Mouse (Mus musculus) forebrain, embryonic 16.5 days (tissue): Measurements from ENCODE around the gene Mgat5. TPM values are rescaled to one million over a fixed set of nuclear protein-coding genes. Genes with fewer than 3 reads are reported as not detected.

Source experiments
- ATAC-seq: fragments of 200-750 bp; cut with Nextera tagmentation; 2 replicates; pipeline ENCODE4 v1.8.0; 2017; ENCODE audit warnings: mild to moderate bottlenecking, moderate library complexity
- H3K27ac ChIP-seq: fragments of 300-500 bp; sonication (generic); 2 replicates; pipeline ENCODE4 v1.5.1; 2014; ENCODE audit warnings: low read length, control low read depth
- H3K27me3 ChIP-seq: fragments of 300-500 bp; sonication (generic); replicated peaks from 2 replicates; pipeline ENCODE4 v1.6.1; 2014; ENCODE audit warnings: low read length; ENCODE audit not compliant: control insufficient read depth, insufficient read depth
- H3K36me3 ChIP-seq: fragments of 300-500 bp; sonication (generic); 2 replicates; pipeline ENCODE4 v1.6.1; 2014; ENCODE audit not compliant: control insufficient read depth, insufficient read depth
- H3K4me1 ChIP-seq: fragments of 300-500 bp; sonication (generic); replicated peaks from 2 replicates; pipeline ENCODE4 v1.6.1; 2014; ENCODE audit warnings: low read length; ENCODE audit not compliant: control insufficient read depth, insufficient read depth
- H3K4me2 ChIP-seq: fragments of 300-500 bp; sonication (generic); 2 replicates; pipeline ENCODE4 v1.6.1; 2014; ENCODE audit warnings: mild to moderate bottlenecking, low read length, control low read depth
- H3K4me3 ChIP-seq: fragments of 300-500 bp; sonication (generic); replicated peaks from 2 replicates; pipeline ENCODE4 v1.5.1; 2014; ENCODE audit warnings: mild to moderate bottlenecking, low read length, control low read depth
- H3K9ac ChIP-seq: fragments of 300-500 bp; sonication (generic); replicated peaks from 2 replicates; pipeline ENCODE4 v1.6.1; 2014; ENCODE audit warnings: low read depth, low read length, control low read depth
- H3K9me3 ChIP-seq: fragments of 300-500 bp; sonication (generic); 2 replicates; pipeline ENCODE4 v1.6.1; 2016; ENCODE audit warnings: low read length; ENCODE audit not compliant: control insufficient read depth
- WGBS: fragments of 180-500 bp; shearing (Covaris S2); extraction: QIAGEN DNeasy Blood & Tissue Kit; methylation state at CpG from one replicate; pipeline ENCODE4 v1.1.7; 2014; 5-methylcytosine and 5-hydroxymethylcytosine counted together
- polyA plus RNA-seq: library from polyadenylated mRNA; unstranded; fragments of >200 nt; fragmentation: Nextera tagmentation; extraction: Ambion mirVana; gene quantifications from 2 replicates; pipeline ENCODE4 v1.2.1, GENCODE M21; 2015

Gene Mgat5
- polyA plus RNA-seq, 1 experiment from 2014 or later, result 14.8 TPM

DNA sequence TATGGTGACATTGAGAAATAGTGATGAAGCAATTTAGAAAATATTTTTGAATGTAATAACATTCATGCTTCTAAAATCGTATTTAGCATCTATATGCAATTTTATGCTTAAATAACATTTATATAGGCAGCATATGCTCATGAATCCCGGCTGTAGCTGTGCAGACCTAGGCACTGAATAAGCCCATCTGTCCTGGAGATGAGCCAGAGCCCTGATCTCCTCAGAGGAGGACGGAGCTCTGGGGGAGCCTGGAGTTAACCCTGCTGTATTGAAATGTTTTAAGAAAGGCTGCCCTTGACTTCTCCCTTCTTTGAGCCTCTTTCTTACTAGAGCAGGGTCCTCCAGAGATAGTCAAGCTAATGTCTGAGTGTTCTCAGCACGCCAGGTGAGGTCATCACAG, 217.8 kb downstream of the Mgat5 start:
- no peaks in the 10 kb centered on the region for H3K27me3 ChIP-seq
- peak; percentile 51 for ATAC-seq
- no peak overlapping the region for H3K27ac ChIP-seq
- H3K4me1 ChIP-seq, result peaks cover 26% of the 10 kb centered on the region
- no peak overlapping the region for H3K9ac ChIP-seq
- no peaks in the 10 kb centered on the region for H3K9me3 ChIP-seq
- no peaks in the 10 kb centered on the region for H3K36me3 ChIP-seq
- no peak overlapping the region for H3K4me3 ChIP-seq
- H3K4me2 ChIP-seq, result no peak overlapping the region
- 51% methylated on average over 4 of the region's 4 CpGs for WGBS

DNA sequence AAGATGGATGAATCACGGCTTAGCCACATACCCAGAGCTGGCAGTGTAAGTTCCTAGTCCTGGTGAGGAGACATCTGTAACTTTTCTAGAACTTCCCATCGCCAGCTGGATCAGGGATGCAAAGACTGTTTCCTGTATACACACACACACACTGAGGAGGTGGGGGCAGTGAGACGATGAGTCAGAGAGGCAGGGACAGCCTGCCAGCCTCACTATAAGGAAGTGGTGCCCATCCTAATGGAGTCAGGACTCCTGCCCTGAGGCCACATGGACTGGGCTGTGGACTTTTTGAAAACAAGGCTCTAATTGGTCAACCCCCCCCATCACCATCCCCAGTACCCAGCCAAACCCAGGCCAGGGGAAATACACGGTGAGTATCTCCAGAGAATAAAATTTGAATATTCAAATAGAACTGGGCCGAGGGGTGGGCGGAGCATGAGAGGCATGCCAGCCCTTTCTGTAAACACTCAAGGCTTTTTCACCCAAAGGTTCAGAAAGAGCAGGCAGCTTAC, 220.3 kb downstream of the Mgat5 start:
- H3K4me3 ChIP-seq, result no peak overlapping the region
- H3K4me1 ChIP-seq, result peaks cover 27% of the 10 kb centered on the region
- no peak overlapping the region for H3K9ac ChIP-seq
- no peak overlapping the region; the same call in 1 of the 2 replicates for H3K27ac ChIP-seq
- H3K36me3 ChIP-seq, result no peaks in the 10 kb centered on the region
- ATAC-seq, result peak; percentile 26; the same call in 1 of the 2 replicates
- no peak overlapping the region for H3K4me2 ChIP-seq
- H3K27me3 ChIP-seq, result no peaks in the 10 kb centered on the region
- H3K9me3 ChIP-seq, result no peaks in the 10 kb centered on the region
- 33% methylated on average over 6 of the region's 6 CpGs for WGBS

DNA sequence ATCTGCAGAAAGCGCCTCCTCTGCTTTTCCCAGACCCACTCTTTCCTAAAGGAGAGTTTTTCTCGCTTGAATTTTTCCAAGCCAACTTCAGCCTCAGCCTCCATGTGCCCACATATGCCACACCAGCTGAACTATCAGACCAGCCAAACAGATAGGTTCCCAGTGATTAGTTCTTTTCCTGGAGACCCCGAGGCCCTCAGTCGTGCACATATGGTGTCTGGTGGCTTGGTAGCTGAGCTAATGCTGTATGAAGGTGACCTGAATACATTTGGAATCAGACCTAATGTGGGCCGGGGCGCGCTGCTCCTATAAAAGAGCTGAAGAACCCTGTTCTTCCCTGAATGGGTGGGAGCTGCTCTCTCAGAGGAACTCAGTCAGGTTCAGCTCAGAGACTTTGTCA, 225.5 kb downstream of the Mgat5 start:
- H3K9me3 ChIP-seq, result no peaks in the 10 kb centered on the region
- H3K4me2 ChIP-seq, result no peak overlapping the region
- no peaks in the 10 kb centered on the region for H3K36me3 ChIP-seq
- H3K4me1 ChIP-seq, result peaks cover 19% of the 10 kb centered on the region
- no peaks in the 10 kb centered on the region for H3K27me3 ChIP-seq
- no peak overlapping the region for H3K9ac ChIP-seq
- 0 out of 2 replicates have a peak, but pooled peaks have one; percentile 39 for ATAC-seq
- H3K27ac ChIP-seq, result no peak overlapping the region
- WGBS, result 76% methylated on average over 7 of the region's 7 CpGs
- no peak overlapping the region for H3K4me3 ChIP-seq

DNA sequence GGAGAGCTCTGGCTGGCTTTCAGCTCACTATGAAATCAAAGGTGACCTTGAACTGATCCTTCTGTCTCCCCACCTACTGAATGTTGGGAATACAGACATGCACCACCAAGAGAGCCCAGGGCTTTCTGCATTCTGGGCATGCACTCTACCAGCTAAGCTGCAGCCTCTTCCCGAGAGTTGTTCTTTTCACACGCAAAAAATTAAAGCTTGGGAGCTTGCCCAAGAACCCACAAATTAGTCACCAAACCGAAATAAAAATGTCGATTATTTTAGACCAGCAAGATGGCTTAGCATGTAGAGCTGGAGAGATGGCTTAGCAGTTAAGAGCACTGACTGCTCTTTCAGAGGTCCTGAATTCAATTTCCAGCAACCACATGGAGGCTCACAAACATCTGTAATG, 230.0 kb downstream of the Mgat5 start:
- ATAC-seq, result no peak
- H3K9me3 ChIP-seq, result no peaks in the 10 kb centered on the region
- no peak overlapping the region for H3K4me2 ChIP-seq
- H3K4me3 ChIP-seq, result no peak overlapping the region
- 45% methylated on average over 4 of the region's 4 CpGs for WGBS
- H3K27me3 ChIP-seq, result no peaks in the 10 kb centered on the region
- no peak overlapping the region for H3K27ac ChIP-seq
- H3K4me1 ChIP-seq, result peaks cover 18% of the 10 kb centered on the region
- no peak overlapping the region for H3K9ac ChIP-seq
- no peaks in the 10 kb centered on the region for H3K36me3 ChIP-seq

DNA sequence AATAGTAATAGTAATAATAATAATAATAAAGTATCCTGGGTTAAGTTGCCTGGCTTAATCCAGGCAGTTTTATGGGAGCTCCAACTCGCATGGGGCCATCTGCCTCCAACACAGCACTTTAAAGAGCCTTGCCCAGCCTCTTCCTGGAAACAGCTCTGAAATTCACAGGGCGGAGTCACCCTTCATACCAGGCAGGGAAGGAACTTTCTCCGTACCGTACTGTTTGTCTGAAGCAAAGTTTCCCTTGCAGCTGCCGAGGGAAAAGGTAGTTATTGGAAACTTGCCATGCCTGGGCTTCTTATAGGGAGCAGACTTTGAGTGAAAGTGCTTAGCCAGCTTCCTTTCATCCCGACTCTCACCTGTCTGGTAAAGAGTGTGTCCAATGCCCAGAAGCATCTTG, 232.3 kb downstream of the Mgat5 start:
- H3K4me2 ChIP-seq, result no peak overlapping the region
- H3K4me1 ChIP-seq, result peaks cover 11% of the 10 kb centered on the region
- 69% methylated on average over 6 of the region's 6 CpGs for WGBS
- no peaks in the 10 kb centered on the region for H3K9me3 ChIP-seq
- H3K4me3 ChIP-seq, result no peak overlapping the region
- H3K36me3 ChIP-seq, result no peaks in the 10 kb centered on the region
- H3K27me3 ChIP-seq, result no peaks in the 10 kb centered on the region
- ATAC-seq, result no peak
- no peak overlapping the region for H3K9ac ChIP-seq
- no peak overlapping the region for H3K27ac ChIP-seq

DNA sequence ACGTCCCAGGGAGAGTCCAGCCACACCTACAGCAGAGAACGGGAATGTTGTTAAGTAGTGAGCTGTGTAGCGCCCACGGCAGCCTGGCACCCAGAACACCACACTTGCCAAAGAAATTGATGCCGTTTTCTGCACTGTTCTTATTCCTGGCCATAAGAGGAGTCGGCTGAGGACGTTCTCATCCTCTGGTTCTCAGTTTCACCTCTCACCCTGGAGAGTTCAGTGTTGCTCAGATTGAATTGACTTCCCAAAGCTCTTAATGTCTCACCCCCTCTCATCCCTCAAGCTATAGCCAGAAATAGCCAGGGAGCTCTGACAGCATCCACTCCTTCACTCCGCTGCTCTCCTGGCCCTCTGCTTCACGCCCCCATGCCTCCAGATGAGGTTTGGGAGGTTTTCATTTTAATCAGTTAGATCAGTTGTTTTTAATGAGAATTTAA, 234.7 kb downstream of the Mgat5 start:
- H3K4me3 ChIP-seq, result no peak overlapping the region

DNA sequence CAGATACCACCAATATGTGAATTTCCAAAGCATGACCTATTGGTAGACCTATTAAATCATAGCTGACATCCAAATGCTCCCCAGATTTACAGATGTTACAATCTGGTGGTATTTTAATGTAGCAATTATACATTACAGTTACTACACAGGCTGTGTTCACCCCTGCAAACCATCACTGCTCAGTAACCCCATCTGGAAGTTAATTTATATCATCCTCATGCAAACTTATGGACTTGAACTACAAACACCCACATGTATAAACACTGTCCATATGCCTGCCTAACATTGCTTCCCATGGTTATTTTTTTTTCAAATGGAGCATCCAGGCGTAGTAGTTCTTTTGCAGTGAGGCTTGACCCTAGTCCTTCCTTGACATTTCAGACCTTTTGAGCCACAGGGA, 236.2 kb downstream of the Mgat5 start:
- ATAC-seq, result no peak
- Histone ChIP-seq H3K4me2 (no peak overlapping the region), H3K4me3 (no peak overlapping the region), H3K36me3 (peaks cover under 1% of the 10 kb centered on the region; the same call in 1 of the 2 replicates), H3K4me1 (peaks cover 7% of the 10 kb centered on the region), H3K9ac (no peak overlapping the region), H3K27ac (no peak overlapping the region), H3K27me3 (no peaks in the 10 kb centered on the region), H3K9me3 (no peaks in the 10 kb centered on the region)
- 86% methylated on average over 1 of the region's 1 CpGs for WGBS

More for the DNA sequence above, 234.7 kb downstream of the Mgat5 start:
- WGBS, result 73% methylated on average over 9 of the region's 9 CpGs
- no peak overlapping the region for H3K9ac ChIP-seq
- H3K27me3 ChIP-seq, result no peaks in the 10 kb centered on the region
- no peak overlapping the region for H3K27ac ChIP-seq
- no peak for ATAC-seq
- no peaks in the 10 kb centered on the region for H3K36me3 ChIP-seq
- no peak overlapping the region for H3K4me2 ChIP-seq
- H3K9me3 ChIP-seq, result no peaks in the 10 kb centered on the region
- peaks cover 7% of the 10 kb centered on the region for H3K4me1 ChIP-seq

DNA sequence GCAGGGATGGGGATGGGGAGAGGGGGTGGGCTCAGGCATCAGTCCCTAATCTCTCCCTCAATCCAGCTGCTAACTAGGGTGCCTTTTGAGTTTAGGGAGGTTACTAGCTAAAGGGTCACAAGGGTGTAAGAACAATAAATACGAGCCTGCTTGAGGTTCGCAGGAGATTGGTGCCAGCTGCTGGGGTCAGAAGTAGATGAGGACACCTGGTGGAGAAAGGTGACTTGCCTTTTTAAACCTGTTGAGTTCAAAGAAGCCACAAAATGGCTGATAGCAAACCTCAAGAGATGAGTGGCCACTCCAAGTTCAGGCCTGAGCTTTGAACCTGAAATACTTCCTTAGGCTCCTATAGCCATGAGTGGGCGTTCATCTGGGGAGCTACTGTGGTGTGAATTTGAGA, 236.9 kb downstream of the Mgat5 start:
- Histone ChIP-seq H3K27ac (no peak overlapping the region), H3K9me3 (no peaks in the 10 kb centered on the region), H3K9ac (no peak overlapping the region), H3K36me3 (peaks cover 2% of the 10 kb centered on the region; the same call in 1 of the 2 replicates), H3K4me3 (no peak overlapping the region), H3K27me3 (no peaks in the 10 kb centered on the region), H3K4me2 (no peak overlapping the region), H3K4me1 (peaks cover 7% of the 10 kb centered on the region)
- WGBS, result 65% methylated on average over 3 of the region's 3 CpGs
- ATAC-seq, result no peak

DNA sequence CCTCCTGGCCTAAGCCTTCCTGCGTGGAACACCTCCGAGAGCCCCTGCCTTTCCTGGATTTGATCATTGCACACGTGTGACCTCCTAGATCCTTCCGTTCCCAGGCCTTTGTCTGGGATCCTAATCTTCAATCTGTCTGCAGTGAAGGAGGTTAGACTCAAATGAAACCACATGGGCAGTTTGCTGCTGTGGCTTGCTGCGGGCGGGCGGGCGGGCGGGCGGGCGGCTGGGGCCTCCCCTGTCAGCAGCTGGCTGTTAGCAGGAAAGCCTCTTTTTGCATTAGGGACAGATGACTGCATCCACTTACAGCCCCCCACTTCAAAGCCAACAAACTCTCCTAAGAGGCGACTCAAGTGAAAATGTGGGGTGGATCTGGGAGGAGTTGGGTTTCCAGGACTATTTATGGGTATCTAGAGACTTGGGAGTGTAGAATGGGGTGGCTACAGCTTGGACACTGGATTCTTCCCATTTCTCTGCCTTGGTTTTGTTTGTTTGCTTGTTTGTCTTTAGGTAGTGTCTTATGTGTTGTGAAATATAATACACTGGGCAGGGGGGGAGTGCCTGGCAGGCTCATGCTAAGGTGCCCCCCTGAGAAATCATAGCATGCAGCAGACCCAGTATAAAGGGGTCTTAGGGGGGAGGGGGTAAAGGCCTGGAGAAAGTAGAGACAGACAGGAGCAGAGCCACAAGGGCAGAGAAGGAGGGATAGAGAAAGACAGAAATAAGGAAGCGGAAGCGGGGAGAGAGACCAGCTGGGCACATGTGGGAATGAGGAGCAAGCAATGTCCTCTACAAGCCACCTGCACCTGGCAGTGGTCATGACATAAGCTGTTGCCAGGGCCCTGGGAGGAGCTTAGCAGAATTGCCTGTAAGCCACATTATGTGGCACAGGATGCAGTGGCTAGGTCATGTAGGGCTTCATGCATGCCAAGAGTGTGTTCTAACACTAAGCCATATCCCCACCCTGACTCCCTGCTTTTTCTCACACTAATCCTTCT, 238.4 kb downstream of the Mgat5 start:
- WGBS, result 21% methylated on average over 14 of the region's 14 CpGs
- Histone ChIP-seq H3K36me3 (peaks cover 5% of the 10 kb centered on the region; the same call in 1 of the 2 replicates), H3K4me1 (peaks cover 7% of the 10 kb centered on the region), H3K27ac (no peak overlapping the region), H3K4me2 (no peak overlapping the region), H3K9me3 (no peaks in the 10 kb centered on the region), H3K9ac (no peak overlapping the region), H3K4me3 (no peak overlapping the region), H3K27me3 (no peaks in the 10 kb centered on the region)
- ATAC-seq, result peak; percentile 28; the same call in 1 of the 2 replicates
